Mouse (Mus musculus): ENCODE data around the gene Gps2. TPM values are rescaled to one million over a fixed set of nuclear protein-coding genes. Genes with fewer than 3 reads are reported as not detected.
"Not testable (repeated sequence)": the region's sequence is repeated elsewhere in the genome, so short reads cannot be mapped to it uniquely, and the experiment has no call there.

Gene Gps2
- total RNA-seq, 2 experiments from 2014 or later: 34.6 to 35.2 TPM

DNA sequence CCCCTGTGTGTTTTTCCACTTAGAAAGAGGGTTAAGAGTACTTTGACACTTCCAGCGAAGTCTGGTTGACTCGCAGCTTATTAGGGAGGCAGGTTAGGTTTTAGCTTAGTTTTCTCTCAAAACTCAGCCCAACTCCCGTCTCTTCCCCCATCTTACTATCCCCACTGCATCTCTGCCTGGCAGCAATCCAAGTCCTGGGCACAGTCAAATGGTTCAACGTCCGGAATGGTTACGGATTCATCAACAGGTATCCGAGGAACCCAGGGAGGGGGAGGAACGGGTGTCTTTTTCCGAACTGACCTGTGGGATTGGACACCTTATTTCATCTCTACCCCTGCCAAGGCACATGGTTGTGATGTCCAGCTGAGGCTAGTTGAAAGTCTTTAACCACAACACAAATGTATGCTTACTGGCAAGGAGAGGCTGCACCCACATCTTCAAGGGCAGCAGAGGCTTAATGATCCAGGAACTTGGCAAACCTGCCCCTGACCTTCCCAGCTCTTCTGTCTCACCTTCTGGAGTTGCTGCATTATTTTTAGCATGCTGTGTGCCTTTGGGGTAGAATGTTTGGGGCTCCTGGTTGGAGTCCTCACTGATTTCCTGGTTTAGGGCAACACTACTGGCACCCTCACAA lies 23.1 kb downstream of the Gps2 start:
- DNase-seq: peak; percentile 29

DNA sequence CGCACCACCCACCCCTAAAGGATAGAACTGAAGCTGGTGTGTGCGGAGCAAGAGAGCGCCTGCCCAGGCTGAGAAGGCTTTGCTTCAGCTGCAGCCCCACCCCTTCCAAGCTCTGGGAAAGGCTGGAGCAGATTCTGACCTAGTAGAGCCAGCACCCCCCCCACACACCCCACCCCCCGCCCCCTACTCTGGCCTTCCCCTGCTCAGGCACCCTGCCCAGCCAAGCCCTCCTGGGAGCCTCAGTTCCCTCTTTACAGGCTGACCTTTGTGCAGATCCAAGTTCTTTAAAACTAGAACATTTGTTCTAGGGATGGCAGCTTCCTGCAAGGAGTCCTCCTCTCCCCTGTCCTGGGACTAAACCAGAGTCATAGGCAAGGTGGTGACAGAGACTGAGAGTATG lies 23.7 kb downstream of the Gps2 start:
- DNase-seq: peak; percentile 74

DNA sequence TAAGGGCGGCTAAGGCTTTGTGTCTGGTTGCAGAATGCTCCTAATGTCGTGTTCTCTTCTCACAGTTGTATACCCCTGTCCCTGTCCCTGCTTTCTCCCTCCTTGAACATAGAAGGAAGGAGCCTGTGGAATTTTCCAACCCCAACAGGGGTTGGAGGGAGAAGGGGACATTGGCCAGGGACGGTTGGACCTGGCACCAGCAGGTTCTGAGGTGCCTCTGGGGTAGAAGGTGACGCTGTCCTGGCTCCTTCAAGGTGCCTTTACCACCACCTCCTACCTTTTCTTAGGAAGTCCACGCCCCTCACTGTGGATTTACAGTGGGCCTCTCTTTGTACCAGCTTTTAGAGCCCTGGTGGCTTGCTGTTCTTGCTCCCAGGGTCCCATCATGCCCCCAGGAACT lies 24.1 kb downstream of the Gps2 start:
- no peak for DNase-seq

DNA sequence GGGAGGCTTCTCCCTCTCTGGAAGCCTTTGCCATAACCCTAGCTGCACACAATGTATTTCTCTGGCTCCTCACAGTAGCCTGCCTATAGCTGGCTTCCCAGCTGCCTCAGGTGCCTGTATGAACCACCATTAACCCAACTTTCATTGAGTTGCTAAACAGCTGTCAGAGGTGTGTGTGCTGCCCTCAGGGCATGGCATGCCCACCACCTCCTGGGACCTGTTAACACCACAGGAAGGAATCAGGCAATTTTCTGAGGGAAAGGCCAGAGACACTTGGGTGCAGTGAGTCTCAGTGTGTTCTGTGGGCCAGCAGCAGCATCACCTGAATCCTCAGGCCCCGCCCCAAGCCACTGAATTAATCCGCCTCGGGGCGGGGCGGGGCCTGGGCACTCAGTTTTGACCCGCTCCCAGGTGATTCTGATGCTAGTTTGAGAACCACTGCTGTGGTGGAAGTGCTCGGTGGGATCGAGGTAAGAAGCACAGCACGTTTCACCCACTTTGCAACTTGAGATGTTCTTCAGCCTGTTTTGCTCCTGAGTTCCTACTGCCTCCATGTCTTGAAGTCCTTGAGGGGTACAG lies 24.8 kb downstream of the Gps2 start:
- DNase-seq: no peak

DNA sequence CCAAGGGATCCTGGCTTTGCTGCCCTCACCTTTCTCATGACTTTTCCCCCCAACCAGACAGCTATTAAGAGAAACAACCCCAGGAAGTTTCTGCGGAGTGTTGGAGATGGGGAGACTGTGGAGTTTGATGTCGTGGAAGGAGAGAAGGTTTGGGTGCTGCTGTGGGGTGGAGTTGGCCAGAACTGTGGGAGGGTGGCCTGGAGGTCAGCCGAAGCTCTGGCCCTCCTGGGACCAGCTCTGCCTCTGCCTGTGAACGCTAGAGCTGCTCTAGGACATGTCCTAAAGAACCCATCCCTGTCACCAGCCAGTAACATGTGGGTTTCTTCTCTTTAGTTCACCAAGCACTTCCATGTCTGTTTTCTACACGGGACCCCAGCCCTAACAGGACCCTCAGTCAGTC lies 25.5 kb downstream of the Gps2 start:
- DNase-seq: no peak

DNA sequence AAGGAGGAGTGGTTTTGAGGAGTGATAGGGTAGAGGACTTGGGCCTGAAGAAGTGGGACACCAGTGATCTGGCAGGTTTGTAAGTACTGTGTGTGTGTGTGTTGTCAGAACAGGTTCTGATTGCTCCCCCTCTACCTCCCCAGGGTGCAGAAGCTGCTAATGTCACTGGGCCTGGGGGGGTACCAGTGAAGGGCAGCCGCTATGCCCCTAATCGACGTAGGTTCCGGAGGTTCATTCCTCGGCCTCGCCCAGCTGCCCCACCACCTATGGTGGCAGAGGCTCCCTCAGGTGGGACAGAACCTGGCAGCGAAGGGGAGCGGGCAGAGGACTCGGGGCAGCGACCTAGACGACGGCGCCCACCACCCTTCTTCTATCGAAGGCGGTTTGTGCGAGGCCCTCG lies 26.0 kb downstream of the Gps2 start:
- DNase-seq: no peak

DNA sequence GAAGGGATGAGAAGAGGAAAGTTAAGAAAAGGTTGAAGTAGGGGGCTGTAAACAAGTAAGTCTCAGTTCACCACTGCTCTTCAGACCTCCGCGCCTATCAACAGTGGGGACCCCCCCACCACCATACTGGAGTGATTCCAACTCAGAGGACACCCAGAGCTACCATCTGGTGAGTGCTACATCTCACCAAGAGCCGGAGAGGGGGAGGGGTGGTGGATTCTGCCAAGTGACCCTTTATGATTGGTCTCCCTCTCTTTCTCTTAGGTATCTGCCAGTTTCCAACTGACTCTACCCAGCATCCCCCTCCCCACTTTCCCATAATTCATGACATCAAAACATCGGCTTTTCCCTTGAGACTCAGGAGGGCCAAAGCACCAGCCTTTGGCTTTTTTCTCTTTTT lies 27.3 kb downstream of the Gps2 start:
- DNase-seq: peak; percentile 37

DNA sequence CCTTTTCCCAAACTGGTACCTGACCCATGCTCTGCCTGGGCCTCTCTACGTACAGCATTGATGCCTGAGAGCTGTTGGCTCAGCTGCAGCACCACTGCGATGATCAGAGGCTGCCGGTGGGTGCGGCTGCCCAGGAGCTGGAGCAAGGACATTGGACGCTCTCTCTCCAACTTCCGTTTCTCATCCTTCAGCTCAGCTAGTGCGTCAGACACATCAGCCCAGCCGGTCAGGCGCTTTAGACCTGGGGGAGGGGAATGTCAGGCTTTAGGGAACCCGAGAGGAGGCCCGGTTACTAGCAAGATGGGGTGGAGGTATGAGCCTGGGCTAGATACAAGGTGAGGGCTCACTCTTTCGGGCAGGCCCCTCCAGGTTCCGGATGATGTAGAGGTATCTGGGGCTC lies 31.5 kb downstream of the Gps2 start:
- DNase-seq: no peak

DNA sequence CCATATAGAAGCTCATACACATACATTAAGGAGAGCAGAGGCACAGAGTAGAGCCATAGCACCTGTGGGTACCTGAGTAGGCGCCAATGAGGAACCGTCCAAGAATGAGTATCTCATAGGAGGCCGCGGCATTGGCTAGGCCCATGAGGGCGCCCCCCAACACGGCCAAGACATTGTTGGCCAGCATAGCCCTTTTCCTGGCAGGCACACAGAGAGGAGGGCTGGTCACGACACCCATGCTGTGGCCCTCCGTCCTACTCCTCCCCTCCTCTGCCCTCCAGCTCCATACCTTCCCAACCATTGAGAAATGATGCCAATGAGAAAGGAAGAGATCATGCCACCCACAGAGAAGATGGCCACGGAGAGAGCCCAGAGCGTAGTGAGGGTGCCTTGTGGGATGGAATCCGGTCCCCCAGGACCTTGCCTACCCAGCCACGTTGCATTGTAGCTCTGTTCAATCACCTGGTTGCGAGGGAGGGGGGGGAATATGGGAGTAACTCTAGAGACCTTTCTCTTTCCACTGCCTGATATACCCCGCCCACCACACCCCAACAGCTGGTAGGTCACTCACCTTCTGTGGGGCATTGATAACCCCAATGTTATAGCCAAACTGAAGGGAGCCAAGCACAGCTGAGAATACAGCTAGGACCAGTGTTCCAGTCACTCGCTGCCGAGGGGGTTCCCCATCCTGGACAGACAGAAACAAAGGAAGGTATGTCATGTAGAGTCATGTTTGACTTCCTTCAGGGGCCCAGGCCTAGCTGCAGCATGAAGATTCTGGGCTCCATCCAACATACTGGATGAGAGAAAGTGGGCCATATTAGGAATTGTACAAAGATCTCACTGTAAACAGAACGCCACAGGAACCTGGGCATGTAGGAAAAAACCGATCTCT lies 32.6 kb downstream of the Gps2 start:
- no peak for DNase-seq

DNA sequence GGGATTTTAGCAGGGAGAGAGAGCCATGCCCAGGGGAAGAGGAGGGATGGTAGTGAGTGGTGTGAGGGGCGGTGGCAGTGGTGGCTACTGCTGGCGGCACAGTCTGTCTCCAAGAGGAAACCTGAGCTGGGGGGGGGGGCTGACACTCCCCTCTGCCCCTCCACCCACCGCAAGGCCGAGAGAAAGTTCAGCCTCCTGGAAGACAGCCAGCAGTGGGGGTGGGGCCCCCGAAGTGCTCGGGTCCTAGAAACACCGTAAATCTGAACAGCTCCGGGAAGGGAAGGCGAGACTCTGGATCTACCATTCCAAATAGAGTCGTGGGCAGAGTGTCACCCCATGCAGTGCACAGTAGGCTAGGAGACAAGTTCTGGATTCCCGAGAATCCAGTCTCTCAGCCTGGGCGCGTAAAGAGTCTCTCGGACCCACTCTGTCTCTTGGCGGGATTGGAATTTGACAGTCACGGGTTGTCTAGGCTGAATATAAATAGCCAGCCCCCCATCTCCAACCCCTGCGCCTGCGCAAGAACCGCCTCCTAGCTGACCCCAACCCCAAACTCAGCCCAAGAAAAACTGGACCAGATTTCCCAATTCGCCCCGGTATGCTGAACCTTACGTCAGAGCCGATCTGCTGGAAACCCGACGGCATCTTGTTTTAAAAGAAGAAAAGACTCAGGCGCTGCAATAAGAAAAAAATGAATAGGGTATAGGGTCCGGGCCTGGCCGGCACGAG lies 33.8 kb downstream of the Gps2 start:
- peak; percentile 84 for DNase-seq

DNA sequence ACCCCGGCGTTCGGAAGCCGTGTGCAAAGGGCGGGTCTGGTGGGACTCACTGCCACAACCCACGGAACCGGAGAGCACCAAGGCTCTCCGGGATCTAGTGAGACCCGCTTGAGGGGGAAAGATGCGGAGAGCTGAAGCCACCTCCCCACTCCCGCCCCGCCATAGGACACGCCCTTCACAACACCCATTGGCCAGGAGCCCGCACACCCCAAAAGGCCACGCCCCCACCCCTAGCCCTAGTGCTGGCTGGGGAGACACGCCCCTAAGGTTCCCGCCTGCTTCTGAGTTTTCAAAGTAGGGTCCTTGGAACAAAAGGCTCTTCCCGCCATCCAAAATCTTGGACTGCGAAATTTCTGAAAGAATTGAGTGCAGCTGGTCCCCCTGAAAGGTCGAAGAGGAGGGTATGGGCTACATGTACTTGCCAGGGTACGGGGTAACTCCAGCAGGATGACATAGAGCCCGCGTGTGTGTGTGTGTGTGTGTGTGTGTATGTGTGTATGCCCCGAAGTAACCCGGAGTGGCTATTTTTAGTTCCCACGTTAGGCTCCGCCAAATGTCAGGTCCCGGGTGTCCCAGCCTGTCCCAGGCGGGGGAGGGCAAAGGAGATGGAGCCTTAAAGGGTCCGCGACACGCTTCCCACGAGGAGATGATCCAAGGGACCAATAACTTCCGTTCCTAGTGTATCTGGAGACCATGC lies 34.5 kb downstream of the Gps2 start, which contains the start of gene Slc2a4:
Gene Slc2a4 (minus strand): TSS at position 123 of the 697 bp plus-strand sequence.
- peak; percentile 94 for DNase-seq

DNA sequence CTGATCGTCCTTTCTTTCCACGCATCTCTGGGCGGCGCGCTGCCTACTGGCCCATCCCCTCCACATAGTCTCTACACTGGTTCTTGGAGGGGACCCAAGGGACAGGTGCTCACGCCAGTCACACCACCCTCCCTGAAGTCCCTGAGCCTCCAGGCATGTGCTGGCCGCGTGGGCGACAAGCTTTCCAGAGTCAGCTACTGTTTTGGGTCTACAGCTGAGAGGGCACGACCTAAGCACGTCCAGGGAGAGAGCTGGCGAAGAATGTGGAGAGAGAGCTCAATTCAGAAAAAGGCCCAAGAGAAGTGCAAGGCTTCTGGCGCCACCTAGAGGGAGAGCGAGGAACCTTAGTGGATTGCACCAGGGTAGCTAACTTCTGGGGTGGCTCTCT lies 35.1 kb downstream of the Gps2 start:
- peak; percentile 86 for DNase-seq

DNA sequence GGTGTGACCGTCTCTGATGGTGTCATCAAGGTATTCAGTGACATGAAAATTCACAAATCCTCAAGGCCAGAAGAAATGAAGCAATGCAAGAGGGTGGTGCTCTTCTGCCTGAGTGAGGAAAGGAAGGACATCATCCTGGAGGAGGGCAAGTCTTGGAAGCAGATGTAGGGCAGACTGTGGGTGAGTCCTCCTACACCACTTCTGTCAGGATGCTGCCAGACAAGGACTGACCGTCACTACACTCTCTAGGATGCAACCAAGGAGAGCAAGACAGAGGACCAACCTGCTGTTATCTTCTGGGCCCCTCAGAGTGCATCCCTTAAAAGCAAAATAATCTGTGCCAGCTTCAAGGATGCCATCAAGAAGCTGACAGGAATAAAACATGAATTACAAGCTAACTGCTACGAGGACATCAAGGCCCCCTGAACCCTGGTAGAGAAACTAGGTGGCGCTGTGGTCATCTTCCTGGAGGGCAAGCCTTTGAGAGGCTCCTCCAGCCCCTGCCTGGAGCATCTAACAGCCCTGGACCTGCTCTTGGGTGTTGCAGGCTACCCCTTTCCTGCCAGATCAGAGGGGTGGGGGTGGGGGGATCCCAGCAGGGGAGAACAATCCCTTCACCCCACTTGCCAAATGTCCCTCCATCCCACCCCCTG lies 37.2 kb downstream of the Gps2 start:
- DNase-seq: no peak

DNA sequence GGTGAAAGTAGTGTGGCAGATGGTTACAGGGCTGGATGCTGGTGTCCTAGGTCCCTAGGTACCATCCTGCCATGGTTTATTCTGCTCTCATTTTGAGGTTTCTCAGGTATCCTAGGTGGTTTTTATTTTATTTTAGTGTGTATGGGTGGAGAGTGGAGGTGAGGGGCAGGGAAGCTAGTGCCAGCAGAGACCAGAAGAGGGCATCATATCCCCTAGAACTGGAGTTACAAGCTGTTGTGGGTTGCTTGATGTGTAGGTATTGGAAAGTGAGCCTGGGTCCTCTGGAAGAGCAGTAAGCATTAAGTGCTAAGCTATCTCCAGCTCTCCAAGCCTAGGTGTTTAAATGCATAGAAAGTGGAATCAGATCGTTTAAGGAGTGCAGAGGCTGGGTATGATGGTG lies 38.6 kb downstream of the Gps2 start:
- DNase-seq: no peak

DNA sequence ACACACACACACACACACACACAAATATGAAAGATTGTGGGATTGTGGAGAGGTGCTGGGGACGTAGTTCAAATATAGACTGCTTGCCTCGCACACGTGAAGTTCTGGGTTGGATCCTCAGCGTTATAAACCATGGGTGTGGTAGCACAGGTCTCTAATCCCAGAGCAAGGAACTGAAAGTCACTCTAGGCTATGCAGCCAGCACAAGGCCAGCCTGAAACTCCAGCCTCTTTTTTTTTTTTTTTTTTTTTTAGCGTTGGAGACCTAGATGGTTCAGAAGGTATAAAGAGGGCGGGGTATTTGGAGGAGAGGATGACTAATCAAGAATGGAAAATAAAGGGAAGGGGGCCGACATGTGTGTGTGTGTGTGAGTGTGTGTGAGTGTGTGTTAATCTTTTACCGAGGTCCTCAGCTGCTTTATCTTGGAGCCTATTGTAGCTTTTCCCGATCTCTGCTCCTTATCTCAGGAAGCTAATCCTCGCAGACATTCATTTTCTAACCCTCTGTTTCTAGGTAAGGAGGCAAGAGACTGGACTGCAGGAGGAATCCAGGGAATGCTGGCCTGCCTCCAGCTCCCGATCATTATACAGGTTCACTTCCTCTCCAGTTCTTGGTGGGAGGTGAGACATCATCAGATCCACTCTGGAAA lies 39.7 kb downstream of the Gps2 start:
- DNase-seq: no peak

DNA sequence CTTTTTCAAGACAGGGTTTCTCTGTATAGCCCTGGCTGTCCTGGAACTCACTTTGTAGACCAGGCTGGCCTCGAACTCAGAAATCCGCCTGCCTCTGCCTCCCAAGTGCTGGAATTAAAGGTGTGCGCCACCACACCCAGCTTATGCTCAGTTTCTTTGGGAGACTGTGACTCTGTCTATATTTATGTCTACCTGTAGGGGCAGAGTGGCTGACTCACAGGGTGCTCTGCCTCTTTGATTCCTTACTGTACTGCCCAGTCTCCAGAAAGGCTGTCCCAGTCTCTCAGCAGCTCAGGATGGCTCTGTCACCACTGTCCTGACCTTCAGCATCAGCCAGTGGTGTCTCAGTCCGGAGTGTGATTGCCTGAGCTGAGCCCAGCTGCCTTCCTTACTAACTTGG lies 41.9 kb downstream of the Gps2 start:
- not testable (repeated sequence) for DNase-seq

DNA sequence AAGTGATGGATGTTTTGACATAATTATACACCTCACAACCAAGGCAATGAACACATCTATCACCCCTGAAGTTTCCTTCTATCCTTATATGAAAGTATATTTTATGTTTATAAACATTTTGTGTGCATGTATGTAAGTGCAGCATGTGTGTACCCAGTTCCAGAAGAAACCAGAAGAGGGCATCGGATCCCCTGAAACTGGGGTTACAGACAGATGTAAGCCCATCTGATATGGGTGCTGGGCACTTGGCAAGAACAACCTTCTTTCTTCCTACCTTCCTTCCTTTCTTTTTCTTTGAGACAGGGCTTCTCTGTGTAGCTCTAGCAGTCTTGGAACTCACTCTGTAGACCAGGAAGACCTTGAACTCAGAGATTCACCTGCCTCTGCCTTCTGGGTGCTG lies 42.5 kb downstream of the Gps2 start:
- no peak for DNase-seq

DNA sequence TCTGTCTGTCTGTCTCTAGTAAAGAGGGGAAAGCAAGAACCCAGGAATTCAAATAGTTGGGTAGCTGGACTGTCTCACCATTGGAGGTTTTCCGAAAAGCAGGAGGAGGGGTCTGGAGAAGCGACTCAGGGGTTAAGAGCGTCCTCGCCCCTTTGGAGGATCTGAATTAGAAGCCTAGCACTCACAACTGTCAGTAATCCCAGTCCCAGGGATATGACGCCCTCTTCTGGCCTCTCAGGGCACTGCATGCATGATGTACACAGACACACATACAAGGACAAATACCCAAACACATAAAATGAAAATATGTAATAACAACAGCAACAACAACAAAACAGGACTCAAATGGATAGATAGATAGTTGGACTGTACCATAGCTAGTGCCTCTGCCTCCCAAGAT lies 46.9 kb downstream of the Gps2 start:
- no peak for DNase-seq

DNA sequence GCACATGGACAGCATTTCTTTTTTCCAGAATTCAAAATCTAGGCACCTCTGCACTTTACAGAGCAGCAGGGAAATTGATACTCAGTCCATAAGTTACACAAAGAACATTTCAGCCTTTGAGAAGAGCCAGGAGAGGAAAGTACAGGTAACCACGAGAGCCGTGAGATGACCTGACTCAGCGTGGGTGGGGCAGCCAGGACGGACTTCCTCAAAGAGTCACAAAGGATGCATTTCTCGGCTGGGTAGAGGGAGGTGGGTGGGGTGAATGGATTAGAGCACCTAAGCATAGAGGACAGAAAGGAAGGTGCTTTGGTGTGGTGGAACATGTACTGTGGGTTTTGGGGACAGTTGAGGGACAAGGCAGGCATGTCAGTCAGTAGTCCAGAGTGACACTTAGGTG lies 48.2 kb downstream of the Gps2 start:
- DNase-seq: no peak

DNA sequence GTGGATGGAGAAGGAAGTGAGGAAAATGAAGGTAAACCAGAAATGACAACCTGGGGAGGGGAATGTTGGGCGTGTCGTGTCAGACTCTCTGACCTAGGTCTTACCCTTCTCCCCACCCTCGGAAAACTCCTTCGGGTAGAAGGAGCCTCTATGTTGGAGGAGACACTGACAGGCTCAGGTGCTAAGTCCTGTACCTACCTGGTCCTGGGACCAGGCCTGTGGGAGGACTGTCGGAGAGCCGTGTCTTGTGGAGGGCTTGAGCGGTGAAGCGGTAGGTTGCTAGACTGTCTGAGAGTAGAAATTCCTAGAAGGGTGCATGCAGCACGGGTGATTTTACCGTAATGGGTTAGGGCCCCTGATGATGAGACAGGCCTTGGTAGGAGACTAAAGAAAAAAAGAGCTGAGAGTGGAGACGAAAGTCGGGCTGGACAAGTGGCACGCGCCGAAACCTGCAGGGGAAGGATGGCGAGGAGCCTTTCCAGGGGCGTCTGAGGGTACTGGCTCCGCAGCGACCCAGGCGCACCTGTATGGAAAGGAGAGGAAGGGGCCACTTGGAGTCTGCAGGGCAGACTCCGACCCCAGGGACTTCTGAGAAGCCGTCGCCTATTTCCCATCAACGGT lies 51.1 kb downstream of the Gps2 start, which contains the start of gene Cldn7:
Gene Cldn7 (plus strand): TSS at position 130 of the 621 bp plus-strand sequence.
- DNase-seq: no peak

Measured in gastrocnemius, postnatal 25 days (tissue).